Mouse (Mus musculus) liver, embryonic 13.5 days (tissue): ENCODE data around the gene Dnase1l2. TPM values are rescaled to one million over a fixed set of nuclear protein-coding genes. Genes with fewer than 3 reads are reported as not detected.
A peak's percentile ranks its signal among the peaks of the same experiment; 100 is the strongest.

ENCODE experiments used
- ATAC-seq: fragments of 200-750 bp; cut with Nextera tagmentation; 2 replicates; pipeline ENCODE4 v1.8.0; 2017; ENCODE audit warnings: low read depth, mild to moderate bottlenecking, moderate number of reproducible peaks, moderate library complexity
- DNase-seq: peaks from one replicate; pipeline ENCODE4 v3.0.0; 2022
- H3K27ac ChIP-seq: fragments of 300-500 bp; sonication (generic); 2 replicates; pipeline ENCODE4 v1.5.1; 2015; ENCODE audit warnings: moderate library complexity, mild to moderate bottlenecking, inconsistent platforms
- H3K27me3 ChIP-seq: fragments of 300-500 bp; sonication (generic); 2 replicates; pipeline ENCODE4 v1.6.1; 2015; ENCODE audit warnings: mild to moderate bottlenecking, inconsistent platforms
- H3K36me3 ChIP-seq: fragments of 300-500 bp; sonication (generic); 2 replicates; pipeline ENCODE4 v1.6.1; 2015; ENCODE audit warnings: mild to moderate bottlenecking, inconsistent platforms
- H3K4me1 ChIP-seq: fragments of 300-500 bp; sonication (generic); replicated peaks from 2 replicates; pipeline ENCODE4 v1.6.1; 2015; ENCODE audit warnings: inconsistent platforms
- H3K4me2 ChIP-seq: fragments of 300-500 bp; sonication (generic); 2 replicates; pipeline ENCODE4 v1.6.1; 2015; ENCODE audit warnings: inconsistent platforms, mild to moderate bottlenecking, moderate library complexity
- H3K4me3 ChIP-seq: fragments of 300-500 bp; sonication (generic); replicated peaks from 2 replicates; pipeline ENCODE4 v1.5.1; 2015; ENCODE audit warnings: mild to moderate bottlenecking, inconsistent platforms
- H3K9ac ChIP-seq: fragments of 300-500 bp; sonication (generic); 2 replicates; pipeline ENCODE4 v1.6.1; 2015; ENCODE audit warnings: mild to moderate bottlenecking, inconsistent platforms
- H3K9me3 ChIP-seq: fragments of 300-500 bp; sonication (generic); replicated peaks from 2 replicates; pipeline ENCODE4 v1.6.1; 2016; ENCODE audit warnings: inconsistent platforms
- WGBS: fragments of 180-500 bp; shearing (Covaris S2); methylation state at CpG from one replicate; pipeline ENCODE4 v1.1.7; 2015; ENCODE audit not compliant: insufficient replicate concordance; 5-methylcytosine and 5-hydroxymethylcytosine counted together
- polyA plus RNA-seq: library from polyadenylated mRNA; unstranded; fragments of >200 nt; fragmentation: Nextera tagmentation; extraction: Ambion mirVana; gene quantifications from 2 replicates; pipeline ENCODE4 v1.2.1, GENCODE M21; 2015

The Dnase1l2 gene
- polyA plus RNA-seq, 1 experiment from 2014 or later = 0.33 TPM

DNA sequence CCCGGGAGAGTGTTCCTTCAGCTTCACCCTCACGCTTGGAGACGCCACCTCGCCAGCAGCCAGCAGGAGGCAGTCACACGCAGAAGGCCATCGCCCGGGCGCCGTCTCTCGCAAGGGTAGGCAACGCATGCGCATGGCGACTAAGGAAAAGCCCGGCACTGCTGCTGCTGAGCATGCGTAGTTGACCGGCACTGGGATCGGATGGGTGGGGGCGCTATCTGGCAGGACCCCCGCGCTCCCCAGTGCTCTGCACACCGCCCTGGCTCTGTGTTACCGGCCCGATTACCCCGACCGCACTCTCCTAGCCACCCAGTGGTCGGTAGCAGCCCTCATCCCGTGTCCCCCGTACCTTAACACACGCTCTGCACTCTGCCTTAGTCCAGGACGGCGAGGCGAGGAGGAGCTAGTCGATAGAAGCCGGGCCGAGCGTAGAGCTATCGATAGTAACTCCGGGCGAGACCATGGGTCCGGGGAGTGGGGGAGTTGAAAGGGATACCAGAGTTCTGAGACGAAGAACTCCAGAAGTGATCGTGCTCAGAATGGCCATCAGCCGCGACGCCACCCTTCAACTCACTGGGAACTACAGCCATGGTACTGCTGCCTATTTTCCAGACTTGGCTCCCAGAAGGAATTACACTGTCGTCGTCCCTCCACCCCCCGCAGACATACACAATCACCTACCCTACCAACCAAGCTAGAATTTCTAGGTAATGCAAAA is 35.9 kb upstream of the Dnase1l2 start, which contains the start of gene Mlst8:
Gene Mlst8, minus strand, starts transcription at position 416 of the 718 bp plus-strand sequence.
- H3K27ac ChIP-seq = peak within 1 kb of the TSS; percentile 94
- H3K9ac ChIP-seq = peak within 1 kb of the TSS; percentile 88
- peak within 1 kb of the TSS; percentile 76 for H3K4me2 ChIP-seq
- DNase-seq = peak; percentile 95
- peaks cover 43% of the 10 kb centered on the region for H3K36me3 ChIP-seq
- no peaks in the 10 kb centered on the region for H3K9me3 ChIP-seq
- under 1% methylated on average over 48 of the region's 48 CpGs for WGBS
- H3K4me1 ChIP-seq = peaks cover 36% of the 10 kb centered on the region
- ATAC-seq = peak; percentile 90
- H3K4me3 ChIP-seq = peak within 1 kb of the TSS; percentile 84
- H3K27me3 ChIP-seq = peaks cover 6% of the 10 kb centered on the region; the same call in 1 of the 2 replicates

DNA sequence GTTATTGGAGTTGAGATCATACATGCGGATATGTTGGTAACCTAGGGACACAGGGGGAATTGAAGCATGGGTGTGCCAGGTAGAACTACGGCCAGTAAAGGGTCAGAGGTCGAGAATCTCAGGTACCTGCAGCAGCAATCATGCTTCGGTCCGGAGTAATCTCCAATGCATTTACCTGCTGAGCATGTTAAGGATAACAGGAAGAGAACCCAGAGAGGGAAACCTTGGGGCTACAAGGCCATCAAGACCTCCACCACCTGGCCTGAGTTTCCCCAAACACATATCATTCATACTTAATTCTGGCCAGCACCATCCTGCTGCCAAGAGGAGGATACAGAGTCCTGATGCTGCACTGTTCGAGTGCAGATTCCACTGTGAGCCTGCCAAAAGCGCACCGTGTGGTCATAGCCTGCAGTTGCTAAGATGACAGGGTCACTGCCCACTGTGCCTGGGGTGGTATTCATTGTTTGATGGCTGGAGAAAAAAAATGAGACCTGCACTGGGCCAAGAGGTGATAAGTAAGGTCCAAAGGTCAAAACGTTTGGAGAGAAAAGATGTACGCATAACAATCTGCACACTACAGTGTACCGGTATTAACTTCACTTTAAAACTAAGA is 35.2 kb upstream of the Dnase1l2 start:
- peaks cover 50% of the 10 kb centered on the region for H3K36me3 ChIP-seq
- DNase-seq = no peak
- 50% methylated on average over 11 of the region's 11 CpGs for WGBS

DNA sequence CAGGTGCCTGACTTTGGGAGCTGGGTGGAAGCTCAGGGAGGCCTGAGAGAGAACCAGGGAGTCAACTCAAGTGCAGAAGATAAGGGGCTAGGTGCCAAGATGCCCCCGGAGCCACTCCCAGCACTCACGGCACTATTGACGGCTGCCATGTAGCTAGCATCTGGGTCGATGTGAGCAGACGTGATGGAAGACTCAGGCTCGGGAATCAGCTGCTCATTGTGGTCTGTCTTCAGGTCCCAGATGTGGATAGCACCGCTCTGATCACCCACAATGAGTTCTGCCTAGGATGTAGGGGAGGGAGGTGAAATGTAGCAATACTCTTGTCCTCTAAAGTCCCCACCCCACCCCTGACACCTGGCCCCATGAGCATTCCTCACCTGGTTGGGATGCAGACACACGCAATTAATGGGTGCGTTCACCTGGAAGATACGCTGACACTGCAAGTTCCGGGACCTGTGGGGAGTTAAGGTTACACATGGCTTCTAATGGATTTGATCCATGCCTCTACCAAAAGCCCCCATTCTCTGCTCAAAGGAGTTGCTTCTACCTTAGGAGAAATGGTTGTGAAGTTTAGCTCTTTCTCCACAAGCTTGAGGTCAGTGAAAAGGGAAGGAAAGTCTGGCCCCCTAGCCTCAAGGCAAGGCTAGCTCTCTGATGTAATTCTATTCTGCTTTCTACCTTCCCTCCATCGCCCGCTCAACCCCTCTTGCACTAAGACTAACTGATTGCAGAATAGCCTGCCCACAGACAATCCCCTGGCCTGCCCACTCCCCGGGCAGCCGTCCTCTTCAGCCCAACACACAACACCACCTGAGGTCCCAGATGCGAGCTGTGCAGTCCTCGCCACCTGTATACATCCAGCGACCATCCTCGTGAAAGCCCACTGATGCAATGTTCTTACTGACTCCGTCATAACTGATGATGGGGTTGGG is 34.4 kb upstream of the Dnase1l2 start:
- 89% methylated on average over 20 of the region's 20 CpGs for WGBS
- Histone ChIP-seq H3K36me3 (peaks cover 57% of the 10 kb centered on the region), H3K27me3 (no peaks in the 10 kb centered on the region), H3K9me3 (no peaks in the 10 kb centered on the region), H3K4me1 (peaks cover 50% of the 10 kb centered on the region), H3K4me3 (peak overlapping the region; percentile 84), H3K4me2 (peak overlapping the region; percentile 76), H3K27ac (peak overlapping the region; percentile 15; the same call in 1 of the 2 replicates), H3K9ac (peak overlapping the region; percentile 88)
- DNase-seq (no peak), ATAC-seq (no peak)

More for the DNA sequence above, 35.2 kb upstream of the Dnase1l2 start:
- Histone ChIP-seq H3K27ac (peak overlapping the region; percentile 94), H3K9me3 (no peaks in the 10 kb centered on the region), H3K4me3 (peak overlapping the region; percentile 84), H3K4me1 (peaks cover 43% of the 10 kb centered on the region), H3K9ac (peak overlapping the region; percentile 88), H3K4me2 (peak overlapping the region; percentile 76), H3K27me3 (no peaks in the 10 kb centered on the region)
- ATAC-seq = no peak

DNA sequence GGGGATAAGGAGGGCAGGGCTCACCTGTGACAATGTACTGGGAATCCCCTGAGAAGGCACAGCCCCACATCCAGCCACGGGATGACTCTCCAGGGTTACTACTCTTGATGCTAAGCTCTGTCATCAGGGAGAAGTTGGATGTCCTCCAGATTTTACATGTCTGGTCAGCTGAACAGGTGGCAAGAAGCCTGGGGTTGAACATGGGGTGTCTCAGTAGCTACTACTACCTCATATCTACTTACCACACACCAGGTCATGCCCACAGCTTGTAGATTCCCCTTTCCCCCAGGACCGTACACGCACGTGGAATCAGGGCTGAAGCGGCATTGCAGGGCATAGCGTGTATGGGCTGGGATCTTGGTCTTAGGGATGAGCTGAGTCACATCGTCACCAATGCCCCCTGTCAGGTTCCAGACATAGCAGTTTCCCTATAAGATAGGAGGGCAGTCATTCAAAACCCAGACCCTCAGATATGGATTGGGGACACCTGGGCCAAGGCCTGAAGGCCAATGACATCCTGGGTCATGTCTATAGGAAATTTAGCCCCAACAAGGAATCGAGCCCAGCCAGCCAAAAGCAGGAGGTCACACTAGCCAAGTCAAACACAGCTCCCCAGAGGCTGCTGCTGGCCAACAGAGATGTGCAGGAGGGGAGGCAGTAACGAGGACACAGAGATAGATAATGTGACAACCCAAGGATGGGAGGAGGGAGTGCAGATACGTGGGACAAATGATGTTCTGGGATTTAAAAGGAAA is 33.3 kb upstream of the Dnase1l2 start:
- no peak overlapping the region for H3K4me2 ChIP-seq
- H3K4me3 ChIP-seq = no peak overlapping the region
- 85% methylated on average over 10 of the region's 10 CpGs for WGBS
- H3K27me3 ChIP-seq = no peaks in the 10 kb centered on the region
- H3K36me3 ChIP-seq = peaks cover 68% of the 10 kb centered on the region
- DNase-seq (no peak), ATAC-seq (no peak)
- H3K9ac ChIP-seq = no peak overlapping the region
- peak overlapping the region; percentile 11; the same call in 1 of the 2 replicates for H3K27ac ChIP-seq
- peaks cover 62% of the 10 kb centered on the region for H3K4me1 ChIP-seq
- no peaks in the 10 kb centered on the region for H3K9me3 ChIP-seq

DNA sequence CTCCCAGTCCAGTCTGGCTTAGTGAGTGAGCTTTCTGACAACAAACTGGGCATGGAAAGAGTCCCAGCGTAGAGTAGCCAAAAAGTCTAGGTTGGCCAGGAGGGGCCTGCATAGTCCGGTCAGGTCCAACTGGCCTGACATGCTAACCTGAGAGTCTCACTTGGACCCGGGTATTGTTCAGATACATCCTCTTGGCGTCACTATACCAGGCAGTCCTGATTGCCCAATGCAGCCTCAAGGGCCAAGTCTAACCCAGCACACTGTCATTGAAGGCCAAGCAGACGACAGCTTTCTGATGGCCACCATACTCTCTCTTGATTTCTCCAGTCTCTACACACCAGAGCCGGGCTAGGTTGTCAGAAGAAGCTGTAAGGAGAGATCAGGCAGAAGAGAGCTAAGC is 32.7 kb upstream of the Dnase1l2 start:
- H3K4me3 ChIP-seq = no peak overlapping the region
- WGBS = 83% methylated on average over 6 of the region's 6 CpGs
- DNase-seq (no peak), ATAC-seq (no peak)
- peaks cover 68% of the 10 kb centered on the region for H3K36me3 ChIP-seq
- no peaks in the 10 kb centered on the region for H3K9me3 ChIP-seq
- H3K4me1 ChIP-seq = peaks cover 65% of the 10 kb centered on the region
- H3K9ac ChIP-seq = no peak overlapping the region
- peak overlapping the region; percentile 11; the same call in 1 of the 2 replicates for H3K27ac ChIP-seq
- no peak overlapping the region for H3K4me2 ChIP-seq
- no peaks in the 10 kb centered on the region for H3K27me3 ChIP-seq

DNA sequence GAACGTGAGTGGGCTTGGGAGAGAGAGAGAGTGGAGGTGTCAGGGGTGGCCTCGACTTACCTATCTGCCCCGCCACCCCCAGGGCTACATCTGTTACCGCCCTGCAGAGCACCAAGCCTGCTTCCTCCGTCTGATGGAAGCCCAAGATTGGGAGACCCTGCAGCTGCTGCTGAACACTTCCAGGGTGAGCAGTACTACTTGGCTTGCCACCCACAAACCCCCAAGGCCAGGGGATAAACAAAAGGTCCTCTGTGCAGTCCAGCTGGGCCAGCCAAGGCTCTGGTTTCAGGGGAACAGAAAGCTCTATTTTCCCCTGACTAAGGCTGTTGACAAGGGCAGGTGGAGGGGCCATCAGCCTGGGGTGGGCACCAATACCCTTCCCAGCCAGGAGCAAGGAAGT is 31.7 kb upstream of the Dnase1l2 start:
- H3K9me3 ChIP-seq = no peaks in the 10 kb centered on the region
- DNase-seq (no peak), ATAC-seq (no peak)
- no peaks in the 10 kb centered on the region for H3K27me3 ChIP-seq
- H3K9ac ChIP-seq = no peak overlapping the region
- H3K4me2 ChIP-seq = no peak overlapping the region
- no peak overlapping the region for H3K4me3 ChIP-seq
- H3K36me3 ChIP-seq = peaks cover 68% of the 10 kb centered on the region
- peaks cover 55% of the 10 kb centered on the region for H3K4me1 ChIP-seq
- 73% methylated on average over 5 of the region's 5 CpGs for WGBS
- no peak overlapping the region for H3K27ac ChIP-seq

DNA sequence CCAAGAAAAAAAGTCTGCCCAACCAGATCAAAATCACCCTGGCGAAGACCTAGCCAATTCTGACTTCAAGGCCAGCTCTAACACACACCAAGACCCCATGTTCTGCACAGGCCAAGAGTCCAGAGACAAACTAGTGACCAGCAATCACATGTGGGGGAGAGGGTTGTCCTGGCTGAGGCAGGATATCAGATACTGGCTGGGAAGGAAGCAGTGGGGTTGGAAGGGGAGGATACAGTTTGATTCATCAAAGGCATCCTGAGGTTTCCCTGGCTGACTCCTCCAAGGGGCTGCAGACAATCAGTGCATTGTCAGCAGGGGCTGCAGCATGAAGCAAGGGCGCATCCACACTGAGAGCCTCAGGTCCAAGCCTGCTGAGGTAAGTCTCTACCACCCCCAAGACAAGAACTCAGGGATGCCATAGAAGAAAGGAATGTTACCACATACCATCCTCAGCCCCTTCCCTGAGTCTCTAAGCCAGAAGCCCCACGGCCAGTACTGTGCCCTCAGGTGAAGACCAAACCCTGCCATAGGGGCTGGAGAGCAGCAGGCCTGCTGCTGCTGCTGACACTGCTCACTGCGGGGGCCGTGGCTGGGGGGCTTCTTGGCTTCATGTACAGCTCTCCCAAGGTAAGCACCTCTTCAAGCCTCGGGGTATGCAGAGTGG is 30.8 kb upstream of the Dnase1l2 start, which contains the start of gene Bricd5:
Gene Bricd5, plus strand, starts transcription at position 273 of the 664 bp plus-strand sequence.
- no peak for DNase-seq
- Histone ChIP-seq H3K4me1 (peaks cover 55% of the 10 kb centered on the region), H3K9ac (peak within 1 kb of the TSS; percentile 99), H3K4me2 (peak within 1 kb of the TSS; percentile 97), H3K36me3 (peaks cover 68% of the 10 kb centered on the region), H3K4me3 (peak within 1 kb of the TSS; percentile 98), H3K27me3 (no peaks in the 10 kb centered on the region), H3K9me3 (no peaks in the 10 kb centered on the region), H3K27ac (peak within 1 kb of the TSS; percentile 92)
- WGBS = 71% methylated on average over 6 of the region's 6 CpGs
- no peak for ATAC-seq

DNA sequence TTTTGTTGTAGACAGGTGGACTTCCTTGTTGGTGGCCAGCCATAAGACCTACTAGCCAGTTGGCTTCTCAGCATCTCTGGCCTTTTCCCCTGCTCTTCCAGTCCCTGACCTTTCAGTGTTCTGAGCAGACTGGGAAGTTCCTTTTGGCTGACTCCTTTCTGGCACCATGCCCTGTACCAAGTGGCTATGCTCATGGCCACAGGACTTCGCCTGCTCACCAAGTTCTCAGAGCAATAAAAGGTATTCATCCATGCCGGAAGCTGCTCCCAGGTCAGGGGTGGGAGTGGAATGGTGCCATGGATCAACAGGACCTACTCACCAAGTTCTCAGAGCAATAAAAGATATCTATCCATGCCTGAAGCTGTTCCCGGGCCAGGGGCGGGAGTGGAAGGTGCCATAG is 29.6 kb upstream of the Dnase1l2 start:
- Histone ChIP-seq H3K9me3 (no peaks in the 10 kb centered on the region), H3K4me1 (peaks cover 46% of the 10 kb centered on the region), H3K4me2 (peak overlapping the region; percentile 97), H3K36me3 (peaks cover 62% of the 10 kb centered on the region), H3K9ac (peak overlapping the region; percentile 99), H3K27ac (peak overlapping the region; percentile 92), H3K4me3 (peak overlapping the region; percentile 98), H3K27me3 (no peaks in the 10 kb centered on the region)
- DNase-seq (no peak), ATAC-seq (no peak)
- 84% methylated on average over 4 of the region's 4 CpGs for WGBS

DNA sequence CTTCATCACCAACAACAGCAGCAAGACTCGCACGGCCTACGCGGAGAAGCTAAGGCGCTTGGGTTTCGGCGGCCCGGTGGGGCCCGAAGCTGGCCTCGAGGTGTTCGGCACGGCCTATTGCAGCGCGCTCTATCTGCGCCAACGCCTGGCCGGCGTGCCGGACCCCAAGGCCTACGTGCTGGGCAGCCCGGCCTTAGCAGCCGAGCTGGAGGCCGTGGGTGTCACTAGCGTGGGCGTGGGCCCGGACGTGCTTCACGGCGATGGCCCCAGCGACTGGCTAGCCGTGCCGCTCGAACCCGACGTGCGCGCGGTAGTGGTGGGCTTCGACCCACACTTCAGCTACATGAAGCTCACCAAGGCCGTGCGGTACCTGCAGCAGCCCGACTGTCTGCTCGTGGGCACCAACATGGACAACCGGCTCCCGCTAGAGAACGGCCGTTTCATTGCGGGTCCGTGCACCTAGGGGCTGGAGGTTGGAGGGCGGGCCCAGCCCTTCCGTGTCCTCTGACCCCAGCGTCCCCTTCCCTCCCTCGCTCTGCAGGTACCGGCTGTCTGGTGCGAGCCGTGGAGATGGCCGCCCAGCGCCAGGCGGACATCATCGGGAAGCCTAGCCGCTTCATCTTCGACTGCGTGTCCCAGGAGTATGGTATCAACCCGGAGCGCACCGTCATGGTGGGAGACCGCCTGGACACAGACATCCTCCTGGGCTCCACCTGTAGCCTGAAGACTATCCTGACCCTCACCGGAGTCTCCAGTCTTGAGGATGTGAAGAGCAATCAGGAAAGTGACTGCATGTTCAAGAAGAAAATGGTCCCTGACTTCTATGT is 28.0 kb upstream of the Dnase1l2 start:
- DNase-seq = peak; percentile 47
- H3K4me1 ChIP-seq = peaks cover 38% of the 10 kb centered on the region
- peak overlapping the region; percentile 98 for H3K4me3 ChIP-seq
- H3K27ac ChIP-seq = peak overlapping the region; percentile 92
- H3K9ac ChIP-seq = peak overlapping the region; percentile 99
- no peaks in the 10 kb centered on the region for H3K27me3 ChIP-seq
- H3K4me2 ChIP-seq = peak overlapping the region; percentile 97
- 1% methylated on average over 68 of the region's 68 CpGs for WGBS
- H3K9me3 ChIP-seq = no peaks in the 10 kb centered on the region
- peak; percentile 23 for ATAC-seq
- peaks cover 46% of the 10 kb centered on the region for H3K36me3 ChIP-seq
